12 mouse cellular contexts compared by ENCODE assay signal in genomic region chr10:98781888-98782351, GRCm38 (mm10).
DNase-seq lines count a peak whose midpoint lies in the region; ATAC-seq lines count a peak whose summit lies in the region.
"Had no signal": no experiment of that assay in that cellular context is flagged by ENCODE, and none has a peak within 500 bp of the region (broad histone marks: within the 10 kb centered on the region; RNA-seq: fewer than 3 reads in every experiment).

No protein-coding gene starts in this region.

- no peak overlapping the region for H3K27ac ChIP-seq in liver, embryonic 11.5 days (ENCODE audit: low read depth, low read length)
- peak overlapping the region; percentile 23; the same call in 1 of the 2 replicates for H3K27ac ChIP-seq in heart, embryonic 16.5 days (ENCODE audit: low read length)
- no peak overlapping the region for H3K27ac ChIP-seq in forebrain, embryonic 13.5 days
- no peak overlapping the region; the same call in 1 of the 2 replicates for H3K27ac ChIP-seq in midbrain, embryonic 10.5 days (replicated peaks)
- H3K27ac ChIP-seq: midbrain, embryonic 15.5 days had no signal

- 0 out of 2 replicates have a peak, but pooled peaks have one; percentile 53 for ATAC-seq in liver, embryonic 11.5 days (replicated peaks; ENCODE audit: low FRiP score)
- 0 out of 2 replicates have a peak, but pooled peaks have one; percentile 52 for ATAC-seq in heart, embryonic 16.5 days (replicated peaks; ENCODE audit: extremely low read depth, insufficient read depth, low FRiP score)
- no peak for ATAC-seq in forebrain, embryonic 13.5 days
- ATAC-seq: midbrain, embryonic 15.5 days; Patski had no signal

- 30% methylated on average over 3 of the region's 3 CpGs for WGBS in liver, embryonic 11.5 days
- 28% methylated on average over 3 of the region's 3 CpGs for WGBS in heart, embryonic 16.5 days
- 27% methylated on average over 3 of the region's 3 CpGs for WGBS in forebrain, embryonic 13.5 days
- WGBS in midbrain, embryonic 10.5 days, result 25% methylated on average over 3 of the region's 3 CpGs

- H3K36me3 ChIP-seq in liver, embryonic 11.5 days (ENCODE audit: control insufficient read depth, insufficient read depth, low read length), result no peaks in the 10 kb centered on the region
- no peaks in the 10 kb centered on the region for H3K36me3 ChIP-seq in heart, embryonic 16.5 days (ENCODE audit: control insufficient read depth, insufficient read depth)
- H3K36me3 ChIP-seq in forebrain, embryonic 13.5 days (ENCODE audit: poor library complexity, severe bottlenecking), result no peaks in the 10 kb centered on the region
- H3K36me3 ChIP-seq in midbrain, embryonic 10.5 days, result no peaks in the 10 kb centered on the region
- H3K36me3 ChIP-seq: midbrain, embryonic 15.5 days had no signal

- H3K9ac ChIP-seq in liver, embryonic 11.5 days (ENCODE audit: low read depth, low read length), result no peak overlapping the region
- no peak overlapping the region for H3K9ac ChIP-seq in heart, embryonic 16.5 days (ENCODE audit: low read length)
- no peak overlapping the region for H3K9ac ChIP-seq in forebrain, embryonic 13.5 days
- H3K9ac ChIP-seq: midbrain, embryonic 15.5 days had no signal

- intact Hi-C loops in left cerebral cortex, postnatal 14 days (cut with DNase I), result no loop called here

- H3K4me3 ChIP-seq in liver, embryonic 11.5 days (ENCODE audit: low read depth, low read length), result no peak overlapping the region
- no peak overlapping the region for H3K4me3 ChIP-seq in heart, embryonic 16.5 days (ENCODE audit: low read length)
- no peak overlapping the region for H3K4me3 ChIP-seq in forebrain, embryonic 13.5 days
- H3K4me3 ChIP-seq in midbrain, embryonic 10.5 days, result no peak overlapping the region
- H3K4me3 ChIP-seq: midbrain, embryonic 15.5 days had no signal

- H3K27me3 ChIP-seq in liver, embryonic 11.5 days (replicated peaks; ENCODE audit: control insufficient read depth, insufficient read depth, low read length), result no peaks in the 10 kb centered on the region
- no peaks in the 10 kb centered on the region for H3K27me3 ChIP-seq in heart, embryonic 16.5 days (ENCODE audit: control insufficient read depth, insufficient read depth, low read length)
- no peaks in the 10 kb centered on the region for H3K27me3 ChIP-seq in forebrain, embryonic 13.5 days
- H3K27me3 ChIP-seq in midbrain, embryonic 10.5 days (ENCODE audit: low read depth, poor library complexity, severe bottlenecking), result no peaks in the 10 kb centered on the region
- H3K27me3 ChIP-seq: midbrain, embryonic 15.5 days; Patski had no signal

- H3K4me1 ChIP-seq in liver, embryonic 11.5 days (replicated peaks; ENCODE audit: control insufficient read depth, insufficient read depth, low read length), result no peaks in the 10 kb centered on the region
- peaks cover 7% of the 10 kb centered on the region; the same call in 1 of the 2 replicates for H3K4me1 ChIP-seq in heart, embryonic 16.5 days (ENCODE audit: control insufficient read depth, insufficient read depth, low read length)
- H3K4me1 ChIP-seq in forebrain, embryonic 13.5 days, result no peaks in the 10 kb centered on the region
- H3K4me1 ChIP-seq in midbrain, embryonic 10.5 days, result peaks cover 6% of the 10 kb centered on the region
- H3K4me1 ChIP-seq: midbrain, embryonic 15.5 days had no signal

- no peak for DNase-seq in liver, embryonic 11.5 days (ENCODE audit: low spot score)
- no peak for DNase-seq in liver
- peak; percentile 20 for DNase-seq in brain, adult 2 months (ENCODE audit: low read depth, low spot score)
- peak; percentile 77 for DNase-seq in naive thymus-derived CD4-positive, alpha-beta T cell, adult 2 months (ENCODE audit: low read depth)
- no peak for DNase-seq in midbrain, embryonic 10.5 days (ENCODE audit: low spot score)
- DNase-seq in left cerebral cortex, postnatal 14 days (ENCODE audit: low spot score in 2 of 2), result no peak
- DNase-seq: cerebellum, adult 18-20 months; right cerebral cortex, postnatal 4 days had no signal

- no peaks in the 10 kb centered on the region for H3K9me3 ChIP-seq in liver, embryonic 11.5 days (ENCODE audit: control insufficient read depth, low read length)
- H3K9me3 ChIP-seq in heart, embryonic 16.5 days (replicated peaks; ENCODE audit: control insufficient read depth, low read length), result no peaks in the 10 kb centered on the region
- H3K9me3 ChIP-seq in forebrain, embryonic 13.5 days (replicated peaks), result no peaks in the 10 kb centered on the region
- no peaks in the 10 kb centered on the region for H3K9me3 ChIP-seq in midbrain, embryonic 10.5 days (replicated peaks)
- H3K9me3 ChIP-seq: midbrain, embryonic 15.5 days had no signal

- H3K4me2 ChIP-seq in liver, embryonic 11.5 days, result no peak overlapping the region
- no peak overlapping the region for H3K4me2 ChIP-seq in heart, embryonic 16.5 days (ENCODE audit: low read depth, low read length)
- H3K4me2 ChIP-seq in forebrain, embryonic 13.5 days, result no peak overlapping the region
- H3K4me2 ChIP-seq: midbrain, embryonic 15.5 days had no signal

Comparison
In these comparisons a context has a peak if more than half of its experiments do, and no peak if none do; other contexts are left out.
1. DNase-seq: peak in brain, adult 2 months (single experiment) and naive thymus-derived CD4-positive, alpha-beta T cell, adult 2 months (single experiment); none in liver, embryonic 11.5 days (single experiment), liver (single experiment), midbrain, embryonic 10.5 days (single experiment) and left cerebral cortex, postnatal 14 days (0 of 2).